Mouse (Mus musculus): ENCODE results near the gene Capza1.

DNA sequence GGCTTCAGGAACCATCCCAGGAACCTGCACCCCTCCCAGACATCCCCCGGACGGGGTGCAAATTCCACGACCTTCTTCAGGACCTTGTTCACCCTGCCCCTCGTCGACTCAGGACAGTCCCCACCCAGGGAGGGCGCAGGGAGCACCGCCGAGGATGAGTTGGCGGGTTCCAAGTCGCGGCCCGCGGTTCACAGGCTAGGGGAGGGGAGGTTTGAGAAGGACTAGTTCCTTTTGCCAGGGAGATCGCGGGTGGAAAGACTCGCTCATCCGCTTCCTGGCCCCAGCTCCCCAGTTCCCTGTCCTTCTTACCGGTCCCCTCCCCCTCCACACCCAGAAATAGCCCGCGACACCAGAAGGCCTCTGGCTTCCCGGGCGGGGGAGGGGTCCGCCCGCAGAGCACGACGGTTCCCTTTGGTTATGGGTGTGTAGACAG lies 82.8 kb downstream of the Capza1 start, which contains the start of gene Fam19a3:
- TF ChIP-seq CTCF (IDR thresholded peaks at IDR 0.05; ENCODE audit: extremely low read depth, insufficient read depth, insufficient read length, insufficient replicate concordance) (no peak), POLR2A (IDR thresholded peaks at IDR 0.05; ENCODE audit: low read depth, low read length) (no peak)

All from spleen, adult 2 months (tissue).